Mouse (Mus musculus) lung, postnatal 0 days (tissue): ENCODE results near the gene Adamtsl3.

Source experiments
- CTCF ChIP-seq: IDR thresholded peaks from 2 replicates; pipeline ENCODE4 v1.5.1; 2016; ENCODE audit warnings: antibody characterized with exemption, mild to moderate bottlenecking
- EP300 ChIP-seq: IDR thresholded peaks from 2 replicates; pipeline ENCODE4 v1.6.1; 2016; ENCODE audit warnings: antibody characterized with exemption, mild to moderate bottlenecking, control low read depth

DNA sequence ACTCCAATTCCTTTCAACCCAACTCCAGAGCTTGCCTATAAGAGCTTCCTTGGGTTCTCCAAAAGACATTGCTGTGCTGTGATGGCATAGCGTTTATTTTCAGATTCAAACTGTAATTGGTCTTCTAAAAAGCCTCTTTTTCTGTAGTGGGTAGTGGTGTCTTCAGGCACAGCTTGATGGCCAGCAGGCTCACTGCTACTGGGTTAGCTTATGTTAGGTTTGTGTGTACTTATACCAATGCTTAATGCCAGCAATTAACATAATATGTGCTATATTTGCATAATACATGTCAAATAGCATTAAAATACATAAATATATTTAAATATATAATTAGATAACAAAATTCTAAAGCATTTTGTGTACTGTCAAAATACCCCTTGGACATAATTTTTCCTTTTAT, 155.5 kb downstream of the Adamtsl3 start:
- TF ChIP-seq EP300: no peak
- TF ChIP-seq CTCF: no peak
